Mouse (Mus musculus): ENCODE data around the gene Gm11034. TPM values are rescaled to one million over a fixed set of nuclear protein-coding genes. Genes with fewer than 3 reads are reported as not detected.
A peak's percentile ranks its signal among the peaks of the same experiment; 100 is the strongest.

Gene Gm11034
- total RNA-seq (2017) = not detected in 2 replicates

DNA sequence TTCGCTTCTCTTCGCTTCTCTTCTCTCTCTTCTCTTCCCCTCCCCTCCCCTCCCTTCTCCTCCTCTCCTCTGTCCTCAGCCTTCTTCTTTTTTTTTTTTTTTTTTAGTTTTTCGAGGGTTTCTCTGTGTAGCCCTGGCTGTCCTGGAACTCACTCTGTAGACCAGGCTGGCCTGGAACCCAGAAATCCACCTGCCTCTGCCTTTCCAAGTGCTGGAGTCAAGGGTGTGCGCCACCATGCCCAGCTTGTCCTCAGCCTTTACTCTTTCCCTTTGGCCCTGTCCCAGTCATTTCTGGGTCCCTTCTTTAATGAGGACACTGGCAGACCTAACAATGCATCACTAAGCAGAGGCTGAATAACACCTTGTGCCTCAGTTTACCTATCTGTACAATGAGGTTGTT is at the start of gene Gm11034:
Gm11034 (minus strand) TSS at position 101 of the 400 bp plus-strand sequence.
- ATAC-seq (replicated peaks; ENCODE audit: low read depth, poor library complexity, severe bottlenecking) = no peak

DNA sequence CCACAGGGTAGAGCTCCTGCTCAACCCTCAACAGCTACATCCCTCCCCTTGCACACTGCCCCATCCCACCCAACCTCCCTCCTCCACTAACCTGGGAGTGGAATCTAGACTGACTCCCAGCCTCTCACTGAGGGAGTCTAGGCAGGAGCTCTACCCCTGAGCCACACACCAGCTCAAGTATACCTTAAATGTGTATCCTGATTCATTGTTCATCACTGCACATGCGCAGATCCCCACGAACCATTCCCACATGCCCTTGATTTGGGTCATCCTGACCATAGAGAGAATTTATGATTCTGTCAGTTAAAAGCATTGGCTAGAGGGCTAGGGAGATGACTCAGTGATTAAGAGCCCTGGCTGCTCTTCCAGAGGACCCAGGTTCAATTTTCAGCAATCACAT is 49.3 kb upstream of the Gm11034 start:
- no peak for ATAC-seq (replicated peaks; ENCODE audit: low read depth, poor library complexity, severe bottlenecking)

DNA sequence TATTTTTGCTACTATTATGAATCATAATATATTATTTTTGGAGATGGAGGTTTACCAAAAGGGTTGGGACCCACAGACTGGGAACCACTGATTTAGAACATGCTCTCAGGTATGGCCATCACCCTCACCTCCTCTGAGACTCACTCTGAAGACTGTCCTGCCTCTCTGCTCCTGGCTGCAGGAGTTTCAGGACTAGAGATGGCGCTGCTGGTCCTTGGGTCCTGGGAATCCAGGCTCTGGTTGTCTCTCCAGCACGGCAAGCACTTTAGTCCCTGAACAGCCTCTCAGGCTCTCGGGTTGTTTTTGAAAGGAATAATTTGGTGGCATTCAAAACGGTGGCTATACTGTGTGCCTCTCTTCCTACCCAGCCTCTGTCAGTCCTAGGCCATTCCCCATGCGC is 48.4 kb upstream of the Gm11034 start:
- ATAC-seq (replicated peaks; ENCODE audit: low read depth, poor library complexity, severe bottlenecking) = no peak

DNA sequence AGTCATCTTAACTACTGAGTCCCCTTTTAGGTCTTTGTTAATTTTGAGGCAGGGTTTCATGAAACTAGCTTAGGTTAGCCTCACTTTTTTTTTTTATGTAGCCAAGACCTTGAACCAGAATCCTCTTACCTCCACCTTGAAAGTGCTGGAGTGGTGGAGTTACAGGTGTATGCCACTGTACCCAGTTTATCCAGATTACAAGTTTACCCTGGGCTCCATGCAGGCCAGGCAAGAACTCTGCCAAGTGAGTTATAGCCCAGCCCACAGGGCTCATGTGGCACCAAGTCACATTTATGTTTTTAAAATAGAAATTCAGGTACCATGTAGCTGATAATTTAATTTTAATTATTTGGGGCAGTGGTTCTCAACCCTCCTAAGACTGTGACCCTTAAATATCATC is 48.0 kb upstream of the Gm11034 start:
- ATAC-seq (replicated peaks; ENCODE audit: low read depth, poor library complexity, severe bottlenecking) = no peak

DNA sequence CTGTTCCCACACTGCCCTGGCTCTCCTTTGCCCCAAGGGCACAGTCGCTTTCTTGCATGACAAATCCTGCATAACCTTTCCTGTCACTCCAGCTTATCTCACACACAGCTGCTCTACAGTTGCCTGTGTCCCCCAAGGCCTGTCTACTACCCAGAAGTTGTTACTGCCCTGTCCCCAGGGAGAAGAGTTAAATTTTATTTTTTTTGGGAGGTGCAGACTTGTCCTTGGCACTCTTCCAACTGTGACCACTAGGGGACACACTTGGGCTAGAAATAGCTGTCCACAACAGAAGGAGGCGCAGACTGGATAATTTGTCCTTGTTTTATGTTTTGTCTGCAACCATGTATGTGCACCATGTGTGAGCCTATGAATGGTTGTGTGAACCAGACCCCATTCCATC is 47.6 kb upstream of the Gm11034 start:
- peak; percentile 79 for ATAC-seq (replicated peaks; ENCODE audit: low read depth, poor library complexity, severe bottlenecking)

DNA sequence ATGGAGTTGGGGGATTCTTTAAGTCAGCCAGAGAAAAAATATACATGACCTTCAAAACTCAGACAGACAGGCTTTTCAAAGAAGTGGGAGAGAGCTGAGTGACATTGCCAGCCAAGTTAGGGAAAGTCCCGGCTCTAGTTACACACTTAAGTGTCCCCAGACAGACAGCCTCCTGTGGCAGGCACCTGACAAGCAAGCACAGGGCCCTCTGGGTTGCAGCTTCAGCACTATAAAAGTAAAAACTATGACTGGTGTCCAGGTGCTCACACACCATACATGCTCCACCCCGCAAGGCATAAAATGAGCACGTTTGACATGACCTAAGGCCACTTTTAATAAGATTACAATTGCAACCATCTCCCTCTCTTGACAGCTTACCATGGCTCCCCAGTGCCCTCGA is 47.1 kb upstream of the Gm11034 start:
- no peak for ATAC-seq (replicated peaks; ENCODE audit: low read depth, poor library complexity, severe bottlenecking)

DNA sequence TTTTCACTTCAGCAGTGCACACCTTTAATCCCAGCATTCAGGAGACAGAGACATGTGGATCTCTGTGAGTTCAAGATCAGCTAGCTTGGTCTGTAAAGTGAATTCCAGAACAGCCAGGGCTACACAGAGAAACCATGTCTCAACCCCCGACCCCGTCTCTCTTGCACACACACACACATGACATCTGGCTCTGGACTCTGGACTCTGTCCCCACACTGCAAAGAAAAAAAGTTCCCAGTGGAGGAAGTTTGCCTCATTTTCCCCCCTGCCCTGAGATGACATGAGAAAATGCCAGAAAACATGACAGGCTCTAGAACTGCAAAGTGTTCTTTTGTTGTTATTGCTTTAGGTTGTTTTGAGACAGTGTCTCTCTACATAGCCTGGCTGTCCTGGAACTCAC is 46.4 kb upstream of the Gm11034 start:
- ATAC-seq (replicated peaks; ENCODE audit: low read depth, poor library complexity, severe bottlenecking) = no peak

DNA sequence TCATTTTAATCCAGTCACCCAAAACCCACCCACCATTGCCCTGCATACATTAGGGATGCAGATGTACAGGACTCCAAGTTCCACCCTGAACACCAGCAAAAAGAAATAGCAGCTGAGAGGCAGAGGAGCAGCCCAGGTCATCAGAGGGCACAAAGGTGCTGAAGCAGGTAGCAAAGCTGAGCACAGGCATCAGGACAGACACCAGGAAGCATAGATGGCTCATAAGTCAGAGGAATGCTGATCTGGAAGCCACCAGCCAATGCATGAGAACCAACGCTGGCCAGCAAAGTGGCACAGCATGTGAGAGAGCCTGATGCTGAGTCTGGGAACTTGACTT is 44.4 kb upstream of the Gm11034 start:
- no peak for ATAC-seq (replicated peaks; ENCODE audit: low read depth, poor library complexity, severe bottlenecking)

DNA sequence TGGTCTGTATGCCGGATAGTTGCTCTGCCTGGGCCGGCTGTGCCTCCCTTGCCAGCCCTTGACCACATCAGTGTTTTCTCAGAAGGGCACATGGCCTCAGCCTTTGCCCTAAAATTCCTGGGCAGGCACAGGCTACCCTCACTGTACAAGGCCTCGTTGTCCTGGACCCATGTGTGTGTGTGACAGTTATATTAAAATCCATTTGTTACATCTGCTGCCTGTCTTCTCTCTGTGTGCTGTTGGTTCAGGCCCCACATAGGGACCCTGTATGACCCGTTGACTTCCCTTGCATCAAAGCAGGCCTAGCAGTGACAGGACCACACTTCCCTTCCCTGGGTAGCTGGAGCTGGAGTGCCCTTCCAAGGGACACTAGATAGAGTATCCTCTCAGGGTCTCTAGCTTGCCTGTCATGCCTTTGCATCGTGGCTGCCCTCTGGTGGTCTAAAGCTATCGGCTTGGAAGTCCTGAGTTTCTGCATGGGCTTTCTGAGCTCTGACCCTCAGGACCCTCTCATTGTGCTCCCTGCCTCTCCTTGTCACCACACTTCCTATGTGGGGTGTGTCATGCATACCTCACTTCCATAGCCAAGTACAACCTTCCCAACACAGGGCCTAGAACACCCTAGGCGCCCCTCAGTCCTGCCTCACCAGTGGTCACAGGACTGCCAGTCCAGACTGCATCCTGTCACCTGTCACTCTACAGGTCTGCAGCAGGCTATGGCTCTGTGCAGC is 43.9 kb upstream of the Gm11034 start:
- peak; percentile 60 for ATAC-seq (replicated peaks; ENCODE audit: low read depth, poor library complexity, severe bottlenecking)

DNA sequence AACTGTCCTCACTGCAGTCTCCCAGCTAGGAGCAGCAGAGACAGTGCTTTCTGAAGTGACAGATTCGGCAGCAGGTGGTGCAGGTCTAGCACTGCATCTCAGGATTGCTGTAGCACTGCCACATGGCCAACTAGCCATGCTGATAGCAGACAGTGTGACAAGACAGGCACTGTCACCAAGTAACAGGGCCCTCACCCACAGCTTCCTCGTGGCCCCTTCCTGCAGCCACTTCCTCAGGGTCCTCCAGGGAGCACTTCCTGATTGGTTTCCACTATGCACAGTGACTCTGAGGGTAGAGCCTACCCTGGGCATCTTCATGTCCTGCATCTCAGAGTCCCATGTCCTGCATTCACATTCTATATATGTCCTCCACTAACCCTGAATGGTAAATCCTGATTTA is 31.2 kb upstream of the Gm11034 start:
- no peak for ATAC-seq (replicated peaks; ENCODE audit: low read depth, poor library complexity, severe bottlenecking)

DNA sequence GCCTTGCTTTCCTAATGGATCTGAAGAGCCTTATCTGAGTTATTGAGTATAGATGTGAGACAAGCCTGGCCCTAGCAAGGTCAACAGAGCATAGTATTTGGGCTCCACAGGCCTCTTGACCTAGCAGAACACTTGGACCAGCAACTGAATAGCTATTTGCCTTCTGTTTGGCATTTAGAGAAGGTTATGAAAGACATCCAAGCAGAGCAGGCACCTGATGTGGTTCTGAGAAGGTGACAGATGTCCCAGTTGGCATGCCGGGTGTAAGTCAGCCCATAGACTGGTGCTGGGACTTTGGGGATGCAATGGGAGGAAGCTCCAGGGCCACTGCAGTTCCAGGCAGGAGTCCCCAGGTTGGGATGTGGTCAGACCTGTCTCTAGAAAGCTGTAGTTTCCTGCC is 28.8 kb upstream of the Gm11034 start:
- ATAC-seq (replicated peaks; ENCODE audit: low read depth, poor library complexity, severe bottlenecking) = no peak

DNA sequence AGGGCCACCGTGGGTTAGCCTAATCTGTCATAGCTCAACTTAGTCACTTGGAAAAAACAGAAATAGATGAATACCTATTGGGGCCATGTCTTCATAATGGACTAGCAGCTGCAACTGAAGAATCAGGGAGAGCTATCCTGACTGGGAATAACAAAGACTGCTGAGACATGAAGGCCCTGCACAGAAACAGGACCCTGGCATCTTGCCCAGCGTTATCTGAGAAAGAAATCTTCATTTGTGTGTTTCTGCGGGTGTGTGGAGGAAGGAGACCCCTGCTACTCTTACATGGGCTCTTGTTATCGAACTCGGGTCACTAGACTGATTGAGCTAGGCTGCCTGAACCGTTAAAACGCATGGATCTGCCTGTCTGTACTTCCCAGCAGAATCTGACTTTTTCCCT is 27.5 kb upstream of the Gm11034 start:
- no peak for ATAC-seq (replicated peaks; ENCODE audit: low read depth, poor library complexity, severe bottlenecking)

DNA sequence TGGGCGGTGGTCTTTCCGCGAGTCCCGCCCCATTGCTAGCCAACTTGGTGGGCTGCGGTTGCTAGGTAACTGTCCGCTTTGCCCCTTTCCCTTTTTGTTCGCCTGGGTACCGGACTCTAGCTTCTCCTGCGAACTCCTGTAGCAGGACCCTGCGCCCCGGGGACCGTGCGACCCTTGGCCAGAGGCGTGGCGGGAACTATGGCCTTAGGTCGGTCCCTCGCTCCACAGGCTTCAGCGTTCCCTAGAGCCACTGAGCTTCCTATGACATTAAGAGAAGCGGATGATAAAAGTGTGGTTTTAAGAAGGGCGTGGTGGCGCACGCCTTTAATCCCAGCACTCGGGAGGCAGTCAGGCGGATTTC is 26.9 kb upstream of the Gm11034 start:
- no peak for ATAC-seq (replicated peaks; ENCODE audit: low read depth, poor library complexity, severe bottlenecking)

DNA sequence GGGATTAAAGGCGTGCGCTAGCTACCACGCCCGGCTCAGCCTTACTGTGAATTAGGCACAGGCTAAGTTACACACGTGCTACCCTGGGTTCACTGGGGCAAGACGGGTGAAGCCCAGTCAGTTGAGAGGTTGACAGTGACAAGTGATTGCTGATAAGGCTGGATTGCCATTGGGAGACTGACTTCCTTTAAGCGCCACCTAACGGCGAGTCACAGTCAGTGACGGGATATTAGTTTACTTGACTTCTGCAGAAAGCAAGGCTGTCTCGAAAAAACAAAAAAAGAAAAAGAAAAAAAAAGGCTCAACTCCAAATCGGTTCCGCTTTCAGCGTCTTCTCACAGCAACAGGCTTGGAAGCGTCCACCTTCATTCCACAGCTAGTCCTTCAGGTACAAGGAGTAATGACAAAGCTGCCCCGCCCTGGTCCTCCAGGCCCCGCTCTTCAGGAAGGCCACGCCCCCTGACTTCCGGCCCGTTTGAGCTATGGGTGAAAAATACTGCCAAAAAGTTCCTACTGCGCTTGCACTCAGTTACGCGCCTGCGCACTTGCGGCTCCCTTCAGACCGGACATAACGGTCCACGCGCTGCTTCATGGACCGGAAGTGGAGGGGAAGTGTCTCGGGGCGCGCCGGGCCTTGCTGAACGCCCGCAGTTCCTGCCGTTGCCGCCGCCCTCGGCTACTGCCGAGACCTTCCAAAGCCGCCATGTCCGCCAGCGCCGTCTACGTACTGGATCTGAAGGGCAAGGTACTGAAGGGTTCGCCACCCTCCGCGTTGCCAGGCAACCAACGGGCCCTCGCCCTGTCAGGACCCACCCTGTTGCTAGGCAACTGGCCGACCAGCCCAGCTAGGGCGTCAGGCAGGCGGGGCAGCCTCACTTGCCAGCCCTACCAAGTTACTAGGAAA is 26.3 kb upstream of the Gm11034 start, which contains the start of gene Ap1m1:
Ap1m1 (plus strand) TSS at position 520 of the 904 bp plus-strand sequence.
- peak; percentile 85 for ATAC-seq (replicated peaks; ENCODE audit: low read depth, poor library complexity, severe bottlenecking)

DNA sequence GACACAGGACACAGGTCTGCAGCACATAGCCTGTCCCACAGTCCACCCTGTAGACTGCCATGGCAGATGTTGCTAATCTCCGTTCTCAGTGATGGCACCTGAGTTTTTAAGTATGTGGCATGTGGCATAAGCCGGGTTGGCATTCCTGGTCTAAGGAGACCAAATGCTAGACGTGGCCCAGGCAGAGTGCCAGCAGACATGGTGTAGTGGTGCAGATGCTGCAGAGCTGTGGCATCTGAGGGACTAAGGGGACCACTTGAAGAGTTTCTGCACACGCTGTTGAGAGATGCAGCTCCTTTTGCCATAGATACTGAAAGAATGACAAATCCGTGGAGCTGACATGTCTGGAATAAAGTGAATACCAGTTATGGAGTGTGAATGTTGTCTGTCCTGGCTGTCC is 9.2 kb upstream of the Gm11034 start:
- ATAC-seq (replicated peaks; ENCODE audit: low read depth, poor library complexity, severe bottlenecking) = no peak

DNA sequence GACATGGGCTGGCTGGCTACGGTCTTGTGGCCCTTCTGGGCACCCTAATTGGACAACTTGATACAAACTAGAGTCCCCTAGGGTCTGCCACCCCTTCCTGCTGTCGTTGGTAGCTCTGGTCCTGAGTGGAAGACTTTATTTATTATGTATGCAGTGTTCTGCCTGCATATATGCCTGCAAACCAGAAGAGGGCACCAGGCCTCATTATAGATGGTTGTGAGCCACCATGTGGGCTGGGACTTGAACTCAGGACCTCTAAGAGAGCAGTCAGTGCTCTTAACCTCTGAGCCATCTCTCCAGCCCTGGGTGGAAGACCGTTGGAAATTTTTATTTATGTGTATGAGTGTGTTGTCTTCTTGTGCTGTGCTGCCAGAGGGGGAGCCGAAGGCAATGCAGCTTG is 7.3 kb upstream of the Gm11034 start:
- no peak for ATAC-seq (replicated peaks; ENCODE audit: low read depth, poor library complexity, severe bottlenecking)

DNA sequence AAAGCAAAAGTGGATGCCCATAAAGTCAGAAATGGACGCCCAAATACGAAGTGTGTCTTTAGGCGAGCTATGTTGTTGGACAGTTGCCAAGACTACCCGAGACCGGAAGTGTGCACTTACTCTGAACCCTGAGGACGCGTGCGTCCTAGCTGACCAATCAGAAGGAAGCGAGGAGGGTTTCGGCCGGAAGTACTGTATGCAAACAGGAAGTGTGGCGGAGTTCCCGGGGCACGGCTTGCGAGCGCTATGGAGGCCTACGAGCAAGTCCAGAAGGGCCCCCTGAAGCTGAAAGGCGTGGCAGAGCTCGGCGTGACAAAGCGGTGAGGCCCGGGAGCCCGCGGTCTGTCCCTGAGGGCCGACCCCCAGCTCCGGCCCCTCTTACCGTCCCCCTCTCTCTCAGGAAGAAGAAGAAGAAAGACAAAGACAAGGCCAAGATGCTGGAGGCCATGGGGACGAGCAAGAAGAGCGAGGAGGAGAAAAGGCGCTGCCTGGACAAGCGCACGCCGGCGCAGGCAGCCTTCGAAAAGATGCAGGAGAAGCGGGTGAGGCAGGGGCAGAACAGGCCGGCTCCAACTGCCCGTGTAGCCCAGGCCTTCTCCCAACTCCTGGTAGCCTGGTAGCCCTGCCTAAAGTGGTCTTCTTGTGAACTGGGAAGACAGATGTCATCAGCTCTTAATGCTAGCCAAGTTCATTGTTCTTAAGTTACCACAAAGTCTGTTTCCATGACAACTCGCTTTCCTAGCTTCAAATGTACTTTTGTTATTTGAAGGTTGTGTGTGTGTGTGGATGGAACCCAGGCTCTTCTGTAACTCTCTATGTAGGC is 6.3 kb upstream of the Gm11034 start, which contains the start of gene Fam32a:
Fam32a (plus strand) TSS at position 190 of the 823 bp plus-strand sequence.
- peak; percentile 95 for ATAC-seq (replicated peaks; ENCODE audit: low read depth, poor library complexity, severe bottlenecking)

DNA sequence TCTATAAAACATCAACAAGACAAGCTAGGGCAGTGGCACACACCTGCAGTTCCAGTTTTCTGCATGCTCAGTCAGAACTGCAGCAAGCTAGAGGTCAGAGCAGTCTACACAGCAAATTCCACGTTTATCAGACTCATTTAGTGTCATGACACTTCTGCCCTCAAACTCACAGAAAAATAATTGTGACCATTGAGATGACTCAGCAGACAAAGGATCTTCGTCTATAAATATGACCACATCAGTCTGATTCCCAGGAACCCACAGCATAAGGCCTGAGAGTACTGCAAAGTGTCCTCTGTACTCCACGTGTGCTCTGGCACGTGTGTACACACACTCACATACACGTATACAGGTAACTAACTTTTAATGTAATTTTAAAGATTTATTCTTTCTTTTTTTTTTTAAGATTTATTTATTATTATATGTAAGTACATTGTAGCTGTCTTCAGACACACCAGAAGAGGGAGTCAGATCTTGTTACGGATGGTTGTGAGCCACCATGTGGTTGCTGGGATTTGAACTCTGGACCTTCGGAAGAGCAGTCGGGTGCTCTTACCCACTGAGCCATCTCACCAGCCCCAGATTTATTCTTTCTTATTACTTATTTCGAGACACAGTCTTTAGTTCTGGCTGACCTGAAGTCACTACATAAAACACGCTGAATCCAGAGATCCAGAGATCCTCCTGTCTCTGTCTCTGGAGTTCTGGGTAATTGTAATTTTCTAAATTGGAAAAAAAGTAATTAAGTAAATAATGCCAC is 5.5 kb upstream of the Gm11034 start:
- no peak for ATAC-seq (replicated peaks; ENCODE audit: low read depth, poor library complexity, severe bottlenecking)

DNA sequence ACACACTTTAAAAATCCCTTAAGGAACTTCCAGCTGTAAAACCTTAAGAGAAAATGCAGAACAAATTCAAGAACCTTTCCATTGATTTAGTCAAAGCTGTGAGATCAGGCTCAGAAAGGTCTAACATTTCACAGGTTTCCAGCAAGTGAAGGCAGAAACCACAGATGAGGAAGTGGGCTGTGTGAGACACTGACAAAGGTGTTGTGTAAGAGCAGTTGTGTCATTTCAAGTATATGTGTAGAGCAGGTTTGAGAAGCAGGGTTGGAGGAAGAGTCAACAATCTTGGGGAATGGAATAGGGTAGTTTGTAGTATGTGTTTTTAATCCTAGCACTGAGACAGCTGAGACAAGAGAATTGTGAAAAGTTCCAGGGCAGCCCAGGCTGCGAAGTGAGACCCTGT is 2.4 kb upstream of the Gm11034 start:
- ATAC-seq (replicated peaks; ENCODE audit: low read depth, poor library complexity, severe bottlenecking) = peak; percentile 72

DNA sequence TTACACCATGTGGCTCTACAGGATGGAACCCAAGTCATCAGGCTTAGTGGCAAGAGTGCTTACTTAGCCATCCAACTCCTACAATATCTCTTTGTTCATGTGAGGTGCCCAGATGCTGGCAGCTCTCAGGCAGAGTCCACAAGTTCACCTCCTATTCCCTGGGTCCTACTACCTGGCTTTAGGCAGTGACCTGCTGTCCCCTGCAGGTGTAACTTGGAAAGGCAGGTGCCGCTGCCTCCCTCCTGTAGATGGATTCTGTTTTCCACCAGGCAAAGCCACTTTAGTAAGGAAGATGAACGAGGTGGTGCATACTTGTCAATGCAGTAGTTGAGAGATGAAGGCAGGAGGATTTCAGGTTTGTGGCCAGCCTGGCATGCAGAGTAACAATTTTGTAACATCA is 1.6 kb upstream of the Gm11034 start:
- no peak for ATAC-seq (replicated peaks; ENCODE audit: low read depth, poor library complexity, severe bottlenecking)
